Mouse (Mus musculus) layer of hippocampus, adult 9-10 months (tissue): ENCODE data around the gene Elovl3.
"Not testable (repeated sequence)": the region's sequence is repeated elsewhere in the genome, so short reads cannot be mapped to it uniquely, and the experiment has no call there.

ENCODE experiments used
- DNase-seq: peaks from one replicate; pipeline ENCODE4 v3.0.0; 2022; ENCODE audit warnings: low spot score

The Elovl3 gene

GRCm38 (mm10) chr19:46135789-46136638 lies 4.3 kb downstream of the Elovl3 start:
- no peak for DNase-seq

DNA sequence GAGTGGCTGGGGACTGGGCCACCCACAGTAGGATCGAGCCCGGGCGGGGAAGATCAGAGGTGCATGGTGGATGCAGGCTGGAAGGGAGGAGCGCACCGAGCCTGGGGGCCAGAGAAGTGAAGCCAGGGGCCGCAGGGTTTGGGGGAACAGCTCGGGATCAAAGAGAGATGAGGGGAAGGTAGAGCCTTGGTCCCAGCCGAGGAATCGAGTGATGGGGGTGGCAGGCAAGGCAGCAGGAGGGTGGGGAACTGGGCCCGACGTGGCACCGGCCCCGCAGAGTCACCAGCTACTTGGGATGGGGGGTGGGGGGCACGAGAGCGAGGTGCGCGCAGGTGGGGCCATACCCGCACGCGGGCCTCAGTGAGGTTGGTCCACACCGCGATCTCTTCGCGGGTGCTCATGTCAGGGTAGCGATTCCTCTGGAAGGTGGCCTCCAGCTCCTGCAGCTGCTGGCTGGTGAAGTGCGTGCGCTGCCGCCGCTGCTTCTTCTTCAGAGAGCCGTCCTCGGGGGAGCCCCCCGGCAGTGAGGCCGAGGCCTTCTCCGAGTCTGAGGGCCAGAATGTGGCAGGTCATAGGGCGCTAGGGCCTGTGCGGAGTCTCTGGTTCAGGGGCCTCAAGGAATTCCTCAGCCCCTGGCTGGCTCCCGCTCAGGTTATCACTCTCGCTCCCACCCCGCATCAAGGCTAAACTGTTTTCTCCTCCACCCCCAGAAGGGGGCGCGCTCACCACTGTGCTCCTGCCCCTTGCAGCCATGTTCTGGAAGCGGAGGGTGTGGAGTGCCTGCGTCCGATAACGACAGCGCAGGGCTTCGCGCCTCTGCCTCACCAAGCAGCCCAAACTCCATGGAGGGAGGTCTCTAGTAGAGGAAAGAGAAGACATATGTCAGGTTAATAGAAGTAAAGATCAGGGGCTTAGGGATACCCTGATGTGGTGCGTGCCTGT lies 5.2 kb downstream of the Elovl3 start:
- no peak for DNase-seq

- DNase-seq: no peak
Measured at GRCm38 (mm10) chr19:46140324-46140723, 8.6 kb downstream of the Elovl3 start.

DNA sequence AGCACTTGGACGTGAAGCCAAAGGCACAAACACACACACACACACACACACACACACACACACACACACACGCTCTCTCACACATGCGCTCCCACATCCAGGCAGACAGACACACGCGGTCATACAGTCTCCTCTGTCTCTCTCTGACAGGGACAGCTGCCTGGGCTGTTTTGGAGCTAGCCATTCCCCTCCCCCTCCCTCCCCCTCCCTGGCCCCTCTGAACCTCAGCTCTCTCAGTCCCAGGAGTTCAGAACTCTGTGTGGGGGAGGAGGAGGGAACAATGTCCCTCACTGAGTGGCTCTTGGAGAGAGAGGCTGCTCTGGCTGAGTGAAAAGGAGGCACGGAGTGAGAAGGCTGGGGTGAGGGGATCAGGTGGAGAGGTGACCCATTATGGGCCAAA lies 9.4 kb downstream of the Elovl3 start:
- DNase-seq: no peak

GRCm38 (mm10) chr19:46147511-46148371 lies 16.0 kb downstream of the Elovl3 start, which contains the start of gene Pitx3:
Gene Pitx3 (minus strand): TSS chr19:46148326.
- DNase-seq: no peak

DNA sequence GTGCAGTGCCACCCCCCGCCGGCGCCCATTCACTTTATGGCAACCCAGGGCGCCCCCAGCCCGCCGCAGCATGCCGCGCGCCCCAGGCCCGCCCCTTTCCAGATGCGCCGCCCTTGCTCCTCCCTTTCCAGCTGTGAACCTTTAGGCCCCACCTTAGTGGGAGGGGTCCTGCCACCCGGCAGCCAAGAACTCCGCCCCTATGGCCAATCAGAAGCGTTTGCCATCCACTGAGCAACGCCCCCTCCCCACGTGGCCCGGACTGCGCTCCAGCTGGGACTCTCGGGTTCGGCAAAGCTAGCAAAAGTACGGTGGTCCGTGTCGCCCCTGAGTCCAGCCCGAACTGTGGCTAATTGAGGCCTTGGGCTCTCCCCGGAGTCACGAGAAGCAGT lies 16.7 kb downstream of the Elovl3 start:
- no peak for DNase-seq

GRCm38 (mm10) chr19:46149091-46149490 lies 17.4 kb downstream of the Elovl3 start:
- no peak for DNase-seq

GRCm38 (mm10) chr19:46152127-46152803 lies 20.6 kb downstream of the Elovl3 start, which contains the start of gene Gbf1:
Gene Gbf1 (plus strand): TSS chr19:46152509.
- DNase-seq: peak; percentile 99

DNA sequence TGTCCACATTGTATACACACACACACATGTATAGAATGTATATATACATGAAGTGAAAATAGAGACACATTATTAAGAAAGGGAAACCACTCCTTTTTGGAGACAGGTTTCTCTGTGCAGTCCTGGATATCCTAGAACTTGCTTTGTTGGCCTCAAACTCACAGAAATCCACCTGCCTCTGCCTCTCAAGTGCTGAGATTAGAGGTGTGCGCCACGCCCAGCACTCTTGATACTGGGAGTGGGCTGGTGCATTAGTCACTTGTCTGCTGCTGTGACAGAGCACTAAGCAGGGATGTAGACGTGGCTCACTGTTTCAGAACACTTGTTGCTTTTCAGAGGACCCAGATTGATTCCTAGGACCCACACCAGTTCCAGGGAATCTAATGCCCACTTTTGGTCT lies 34.3 kb downstream of the Elovl3 start:
- no peak for DNase-seq

GRCm38 (mm10) chr19:46167169-46167568 lies 35.5 kb downstream of the Elovl3 start:
- not testable (repeated sequence) for DNase-seq

- no peak for DNase-seq
Measured at GRCm38 (mm10) chr19:46169396-46169795, 37.7 kb downstream of the Elovl3 start.

GRCm38 (mm10) chr19:46169913-46170312 lies 38.2 kb downstream of the Elovl3 start:
- DNase-seq: no peak

DNA sequence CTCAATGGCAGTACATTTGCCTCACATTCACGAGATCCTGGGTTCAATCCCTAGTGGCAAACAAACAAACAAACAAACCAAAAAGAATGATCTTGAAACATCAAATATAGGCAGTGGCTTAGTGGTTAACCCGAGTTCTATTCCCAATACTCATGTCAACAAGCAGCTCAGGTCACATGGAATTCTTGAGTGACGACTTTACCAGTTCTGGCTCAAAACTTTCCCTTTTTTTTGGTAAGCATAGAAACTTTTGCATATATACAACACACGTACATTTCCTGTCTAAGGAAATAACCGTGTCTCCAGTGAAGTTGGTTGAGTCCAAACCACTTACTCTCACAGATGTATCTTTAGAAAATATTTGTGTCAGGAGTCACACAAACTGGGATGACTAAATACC lies 40.8 kb downstream of the Elovl3 start:
- DNase-seq: no peak

GRCm38 (mm10) chr19:46175173-46175572 lies 43.5 kb downstream of the Elovl3 start:
- no peak for DNase-seq

DNA sequence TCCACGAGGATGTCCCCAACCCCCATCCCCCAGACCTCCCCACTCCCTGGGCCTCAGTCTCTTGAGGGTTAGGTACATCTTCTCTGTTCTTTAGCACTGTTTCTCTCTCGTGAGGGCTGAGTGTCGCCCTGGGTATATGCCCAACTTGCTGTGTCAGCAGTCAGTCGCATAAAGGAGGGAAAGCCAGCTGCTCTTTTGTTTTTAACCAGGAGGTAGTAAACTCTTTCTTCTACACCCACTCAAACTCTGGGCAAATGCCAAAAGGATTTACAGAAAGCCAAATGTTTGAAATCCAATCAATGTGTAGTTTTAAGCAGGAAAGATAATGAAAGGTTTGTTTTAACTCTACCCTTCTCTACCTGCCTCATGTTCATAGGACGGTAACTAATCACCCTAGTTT lies 45.3 kb downstream of the Elovl3 start:
- DNase-seq: peak; percentile 20

GRCm38 (mm10) chr19:46180274-46180673 lies 48.6 kb downstream of the Elovl3 start:
- no peak for DNase-seq

- DNase-seq: no peak
Measured at GRCm38 (mm10) chr19:46182241-46182640, 50.5 kb downstream of the Elovl3 start.
